Mouse (Mus musculus) embryo, embryonic 10 days (tissue): Measurements from ENCODE around the gene Bcl2l14.

Experiments
- DNase-seq: peaks from one replicate; pipeline ENCODE4 v3.0.0-alpha.2; 2015; ENCODE audit warnings: low spot score

Gene Bcl2l14

GRCm38 (mm10) chr6:134402914-134403683, 7.0 kb downstream of the Bcl2l14 start:
- DNase-seq, result peak; percentile 92

DNA sequence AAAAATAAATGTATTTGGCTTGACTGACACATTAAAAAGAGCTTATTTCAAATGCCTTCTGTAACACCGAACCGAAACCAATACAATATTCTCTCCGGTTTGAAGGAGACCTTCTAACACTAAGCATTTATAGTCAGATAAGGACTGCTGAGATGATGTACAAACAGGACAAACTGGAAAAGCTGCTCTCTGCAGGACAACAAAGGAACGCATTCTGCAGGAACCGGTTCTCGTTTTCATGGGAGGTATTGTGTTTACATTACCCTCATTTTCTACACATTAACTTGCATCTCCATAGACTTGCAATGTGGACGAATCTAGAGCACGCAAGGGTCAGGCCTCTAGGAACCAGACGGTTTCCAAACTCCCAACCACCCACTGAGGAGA, 7.6 kb downstream of the Bcl2l14 start:
- no peak for DNase-seq

DNA sequence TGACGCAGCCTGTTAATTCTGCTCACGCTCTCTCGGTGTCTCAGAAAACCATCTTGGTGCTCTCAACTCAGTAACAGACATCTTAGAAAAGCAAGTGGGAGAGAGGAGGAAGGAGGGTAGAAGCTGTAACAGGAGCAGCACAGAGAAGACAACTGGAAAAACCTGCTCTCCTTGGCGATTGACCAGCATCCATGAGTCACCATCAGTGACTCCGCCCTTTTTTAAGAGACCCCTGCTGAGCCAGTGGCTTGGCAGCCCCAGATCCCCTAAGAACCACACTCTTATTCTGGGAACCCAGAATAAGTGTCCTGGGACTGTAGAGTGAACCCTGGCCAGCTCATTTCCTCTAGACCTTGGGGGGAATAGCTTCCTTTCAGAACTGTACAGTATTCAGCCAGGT, 11.1 kb downstream of the Bcl2l14 start:
- DNase-seq, result no peak

- DNase-seq, result peak; percentile 27
Observed at GRCm38 (mm10) chr6:134413706-134414531, 17.8 kb downstream of the Bcl2l14 start.

- no peak for DNase-seq
Observed at GRCm38 (mm10) chr6:134414532-134414883, 18.4 kb downstream of the Bcl2l14 start.

DNA sequence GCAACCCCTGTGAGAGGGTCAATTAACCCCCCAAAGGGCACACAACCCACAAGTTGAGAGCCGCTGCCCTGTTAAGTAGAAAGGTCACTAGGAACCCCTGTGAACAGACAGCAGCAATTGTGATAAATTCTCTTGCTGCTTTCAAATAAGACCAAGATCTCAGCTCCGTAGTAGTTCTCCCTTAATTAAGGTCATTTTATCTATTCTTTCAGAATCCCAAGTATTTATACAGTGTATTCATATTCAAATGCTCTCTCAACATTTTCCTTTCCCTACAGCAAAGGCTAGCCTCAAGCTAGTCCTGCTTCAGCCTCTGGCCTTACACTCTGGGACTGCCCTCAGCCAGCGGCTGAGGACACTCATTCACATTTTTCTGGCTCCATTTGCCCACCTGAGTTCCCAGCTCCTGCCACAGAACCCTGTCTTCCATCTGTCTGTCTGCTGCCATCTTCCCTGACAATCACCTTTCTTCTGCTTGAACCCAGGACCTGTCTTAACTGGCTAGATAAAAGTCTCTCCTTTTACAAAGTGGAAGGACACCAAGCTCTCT, 20.5 kb downstream of the Bcl2l14 start:
- DNase-seq, result no peak

- no peak for DNase-seq
Observed at GRCm38 (mm10) chr6:134417886-134418285, 21.8 kb downstream of the Bcl2l14 start.

- DNase-seq, result no peak
Observed at GRCm38 (mm10) chr6:134420375-134420774, 24.3 kb downstream of the Bcl2l14 start.

GRCm38 (mm10) chr6:134421921-134422320, 25.8 kb downstream of the Bcl2l14 start:
- no peak for DNase-seq

- DNase-seq, result peak; percentile 90
Observed at GRCm38 (mm10) chr6:134425216-134425717, 29.1 kb downstream of the Bcl2l14 start.

- no peak for DNase-seq
Observed at GRCm38 (mm10) chr6:134427165-134427564, 31.0 kb downstream of the Bcl2l14 start.

DNA sequence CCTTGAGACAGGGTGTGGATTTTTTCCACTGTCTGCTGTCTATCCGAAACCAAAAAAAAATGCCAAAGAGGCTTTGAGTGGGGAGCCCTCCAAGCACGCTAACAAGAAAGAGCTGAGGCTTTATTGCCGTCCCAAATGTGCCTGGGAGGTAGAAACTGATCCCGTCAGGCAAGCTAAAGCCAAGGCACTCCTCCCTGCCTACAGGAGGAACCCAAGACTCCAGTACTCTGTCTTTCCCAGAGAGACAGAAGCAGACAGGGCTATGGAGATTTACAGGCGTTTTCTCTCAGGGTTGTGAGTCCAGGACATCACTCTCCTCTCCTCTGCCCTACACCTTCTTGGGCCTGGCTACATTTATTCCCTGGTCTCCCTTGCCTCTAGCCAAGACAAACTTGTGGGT, 32.3 kb downstream of the Bcl2l14 start:
- no peak for DNase-seq

- DNase-seq, result no peak
Observed at GRCm38 (mm10) chr6:134430161-134430799, 34.2 kb downstream of the Bcl2l14 start.

GRCm38 (mm10) chr6:134431583-134431982, 35.5 kb downstream of the Bcl2l14 start:
- DNase-seq, result peak; percentile 43

GRCm38 (mm10) chr6:134433281-134433680, 37.2 kb downstream of the Bcl2l14 start:
- no peak for DNase-seq

- DNase-seq, result no peak
Observed at GRCm38 (mm10) chr6:134434044-134434443, 37.9 kb downstream of the Bcl2l14 start.

GRCm38 (mm10) chr6:134434866-134435390, 38.8 kb downstream of the Bcl2l14 start:
- no peak for DNase-seq

GRCm38 (mm10) chr6:134436955-134437354, 40.8 kb downstream of the Bcl2l14 start:
- DNase-seq, result no peak

DNA sequence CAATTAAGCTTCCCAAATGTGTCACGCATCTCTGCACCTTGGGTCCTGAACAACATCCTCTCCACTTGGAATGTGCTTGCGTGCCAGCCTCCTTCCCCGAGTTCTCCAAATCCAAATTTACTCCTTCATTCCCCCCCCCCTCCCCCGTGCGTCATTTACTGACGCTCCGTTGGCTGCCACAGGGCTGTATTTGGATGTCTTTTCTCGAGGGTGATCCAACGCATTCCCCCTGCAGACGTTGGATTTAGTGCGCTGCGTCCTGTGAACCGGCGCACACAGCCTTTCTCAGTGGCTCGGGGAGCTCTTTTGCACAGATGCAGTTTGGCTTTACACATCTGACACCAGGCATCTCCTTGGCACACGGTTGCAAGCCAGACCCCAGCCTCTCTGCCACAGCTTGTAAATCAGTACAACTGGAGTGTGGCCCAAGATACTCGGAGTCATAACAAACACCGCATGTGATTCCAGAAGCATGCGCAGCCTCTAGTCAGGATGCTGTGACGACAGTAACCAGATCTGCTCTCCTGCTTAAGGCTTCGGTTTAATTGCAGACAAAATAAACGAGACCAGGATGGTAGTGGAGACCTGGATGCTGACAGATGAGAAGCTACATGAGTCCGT, 43.4 kb downstream of the Bcl2l14 start:
- peak; percentile 67 for DNase-seq

DNA sequence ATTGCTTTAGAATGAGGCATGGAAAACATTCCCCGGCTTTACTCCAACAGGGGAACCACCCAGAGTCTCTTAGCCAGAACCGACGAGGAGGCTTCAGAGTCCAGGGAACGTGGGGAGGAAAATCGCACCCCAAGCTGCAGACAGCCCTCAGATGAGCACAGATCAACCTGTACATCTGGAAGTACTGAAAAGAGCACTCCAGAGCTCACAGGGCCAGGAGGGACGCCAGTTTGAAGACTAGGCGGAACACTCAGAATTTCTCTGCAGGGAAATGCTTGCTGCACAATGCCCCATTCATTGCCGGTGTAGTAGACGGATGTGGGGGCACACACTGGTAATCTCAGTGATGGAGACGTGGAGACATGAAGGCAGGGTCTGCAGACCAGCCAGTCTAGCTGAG, 43.9 kb downstream of the Bcl2l14 start:
- DNase-seq, result peak; percentile 51

GRCm38 (mm10) chr6:134441716-134442115, 45.6 kb downstream of the Bcl2l14 start:
- DNase-seq, result no peak

DNA sequence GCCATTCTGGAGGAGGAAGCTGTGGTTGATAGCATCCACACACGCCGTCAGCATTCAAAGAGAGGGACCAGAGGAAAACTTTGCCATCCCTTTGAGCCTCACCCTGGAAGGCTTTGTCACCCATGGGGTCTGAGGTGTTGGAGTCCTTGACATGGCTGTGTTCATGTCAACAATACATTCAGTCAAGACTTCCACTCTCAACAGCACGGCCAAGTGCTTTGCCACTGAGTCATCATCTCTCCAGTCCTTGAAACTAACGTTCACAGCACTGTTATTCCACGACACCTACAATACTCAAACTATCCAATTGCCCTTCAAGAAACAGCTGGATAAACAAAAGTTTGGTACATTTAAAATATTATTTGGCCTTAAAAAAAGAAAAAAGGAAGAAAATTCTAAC, 46.1 kb downstream of the Bcl2l14 start:
- DNase-seq, result no peak
